Mouse (Mus musculus): ENCODE measurements around the gene Sfxn1. TPM values are rescaled to one million over a fixed set of nuclear protein-coding genes. Genes with fewer than 3 reads are reported as not detected.

Sfxn1 gene
- polyA plus RNA-seq, 1 experiment from 2014 or later = 34.5 TPM

- Histone ChIP-seq H3K9ac (ENCODE audit: low read length) (no peak overlapping the region), H3K4me2 (replicated peaks; ENCODE audit: low read depth) (no peak overlapping the region), H3K36me3 (ENCODE audit: control insufficient read depth, insufficient read depth, low read length) (no peaks in the 10 kb centered on the region), H3K27me3 (ENCODE audit: control insufficient read depth, insufficient read depth, low read length) (no peaks in the 10 kb centered on the region), H3K4me1 (replicated peaks; ENCODE audit: control insufficient read depth, insufficient read depth) (no peaks in the 10 kb centered on the region), H3K27ac (replicated peaks) (no peak overlapping the region), H3K9me3 (ENCODE audit: control insufficient read depth, low read length) (no peaks in the 10 kb centered on the region), H3K4me3 (ENCODE audit: low read depth, low read length) (no peak overlapping the region)
- DNase-seq (ENCODE audit: low spot score) (no peak), ATAC-seq (ENCODE audit: low FRiP score, low TSS enrichment) (no peak)
- peak; percentile 26; the same call in 1 of the 2 replicates for TF ChIP-seq CTCF (IDR thresholded peaks at IDR 0.05; ENCODE audit: low read depth)
- no peak for TF ChIP-seq EP300 (optimal IDR thresholded peaks at IDR 0.05)
- WGBS = 74% methylated on average over 1 of the region's 1 CpGs
Observed at GRCm38 (mm10) chr13:54152421-54152820, 80.8 kb downstream of the Sfxn1 start.

- 52% methylated on average over 7 of the region's 7 CpGs for WGBS
- ATAC-seq (ENCODE audit: low FRiP score, low TSS enrichment) (no peak), DNase-seq (ENCODE audit: low spot score) (no peak)
- no peak overlapping the region for H3K4me3 ChIP-seq (ENCODE audit: low read depth, low read length)
- no peaks in the 10 kb centered on the region for H3K4me1 ChIP-seq (replicated peaks; ENCODE audit: control insufficient read depth, insufficient read depth)
- H3K27me3 ChIP-seq (ENCODE audit: control insufficient read depth, insufficient read depth, low read length) = no peaks in the 10 kb centered on the region
- H3K36me3 ChIP-seq (ENCODE audit: control insufficient read depth, insufficient read depth, low read length) = no peaks in the 10 kb centered on the region
- H3K27ac ChIP-seq (replicated peaks) = no peak overlapping the region
- no peak overlapping the region for H3K4me2 ChIP-seq (replicated peaks; ENCODE audit: low read depth)
- no peaks in the 10 kb centered on the region for H3K9me3 ChIP-seq (ENCODE audit: control insufficient read depth, low read length)
- no peak overlapping the region for H3K9ac ChIP-seq (ENCODE audit: low read length)
- TF ChIP-seq CTCF (IDR thresholded peaks at IDR 0.05; ENCODE audit: low read depth) = no peak
- TF ChIP-seq EP300 (optimal IDR thresholded peaks at IDR 0.05) = no peak
Observed at GRCm38 (mm10) chr13:54152911-54153310, 81.2 kb downstream of the Sfxn1 start.

GRCm38 (mm10) chr13:54153672-54154218 lies 82.1 kb downstream of the Sfxn1 start:
- ATAC-seq (ENCODE audit: low FRiP score, low TSS enrichment) (no peak), DNase-seq (ENCODE audit: low spot score) (no peak)
- Histone ChIP-seq H3K9me3 (ENCODE audit: control insufficient read depth, low read length) (no peaks in the 10 kb centered on the region), H3K9ac (ENCODE audit: low read length) (no peak overlapping the region), H3K4me3 (ENCODE audit: low read depth, low read length) (no peak overlapping the region), H3K4me2 (replicated peaks; ENCODE audit: low read depth) (no peak overlapping the region), H3K36me3 (ENCODE audit: control insufficient read depth, insufficient read depth, low read length) (no peaks in the 10 kb centered on the region), H3K4me1 (replicated peaks; ENCODE audit: control insufficient read depth, insufficient read depth) (no peaks in the 10 kb centered on the region), H3K27ac (replicated peaks) (no peak overlapping the region), H3K27me3 (ENCODE audit: control insufficient read depth, insufficient read depth, low read length) (no peaks in the 10 kb centered on the region)
- WGBS = 28% methylated on average over 9 of the region's 9 CpGs
- TF ChIP-seq CTCF (IDR thresholded peaks at IDR 0.05; ENCODE audit: low read depth) (no peak), EP300 (optimal IDR thresholded peaks at IDR 0.05) (no peak)

GRCm38 (mm10) chr13:54155822-54156221 lies 84.2 kb downstream of the Sfxn1 start:
- no peaks in the 10 kb centered on the region for H3K4me1 ChIP-seq (replicated peaks; ENCODE audit: control insufficient read depth, insufficient read depth)
- no peaks in the 10 kb centered on the region for H3K27me3 ChIP-seq (ENCODE audit: control insufficient read depth, insufficient read depth, low read length)
- no peak overlapping the region for H3K27ac ChIP-seq (replicated peaks)
- no peak overlapping the region for H3K4me3 ChIP-seq (ENCODE audit: low read depth, low read length)
- no peaks in the 10 kb centered on the region for H3K36me3 ChIP-seq (ENCODE audit: control insufficient read depth, insufficient read depth, low read length)
- H3K9ac ChIP-seq (ENCODE audit: low read length) = no peak overlapping the region
- H3K9me3 ChIP-seq (ENCODE audit: control insufficient read depth, low read length) = no peaks in the 10 kb centered on the region
- DNase-seq (ENCODE audit: low spot score) (no peak), ATAC-seq (ENCODE audit: low FRiP score, low TSS enrichment) (no peak)
- no peak for TF ChIP-seq CTCF (IDR thresholded peaks at IDR 0.05; ENCODE audit: low read depth)
- no peak for TF ChIP-seq EP300 (optimal IDR thresholded peaks at IDR 0.05)
- WGBS = 83% methylated on average over 2 of the region's 2 CpGs
- no peak overlapping the region for H3K4me2 ChIP-seq (replicated peaks; ENCODE audit: low read depth)

Other genes with a start within 250 kb of the Sfxn1 start
- 0.11 and 0.21 TPM in 2 replicates for gene Drd1, start 16.2 kb upstream of the Sfxn1 start, polyA plus RNA-seq (2015; fragmentation: Nextera tagmentation; extraction: Ambion mirVana)
- 2.6 and 3.6 TPM in 2 replicates for gene Hrh2, start 120.3 kb downstream of the Sfxn1 start, polyA plus RNA-seq (2015; fragmentation: Nextera tagmentation; extraction: Ambion mirVana)

All from stomach, postnatal 0 days (tissue).